Mouse (Mus musculus): ENCODE measurements around the gene Vmn1r152. TPM values are rescaled to one million over a fixed set of nuclear protein-coding genes. Genes with fewer than 3 reads are reported as not detected.
"Not testable (repeated sequence)": the region's sequence is repeated elsewhere in the genome, so short reads cannot be mapped to it uniquely, and the experiment has no call there.

Vmn1r152 gene
- not detected in 2 replicates for polyA plus RNA-seq (2012; ENCODE audit: insufficient read depth, insufficient read length, low replicate concordance, missing spikeins)

DNA sequence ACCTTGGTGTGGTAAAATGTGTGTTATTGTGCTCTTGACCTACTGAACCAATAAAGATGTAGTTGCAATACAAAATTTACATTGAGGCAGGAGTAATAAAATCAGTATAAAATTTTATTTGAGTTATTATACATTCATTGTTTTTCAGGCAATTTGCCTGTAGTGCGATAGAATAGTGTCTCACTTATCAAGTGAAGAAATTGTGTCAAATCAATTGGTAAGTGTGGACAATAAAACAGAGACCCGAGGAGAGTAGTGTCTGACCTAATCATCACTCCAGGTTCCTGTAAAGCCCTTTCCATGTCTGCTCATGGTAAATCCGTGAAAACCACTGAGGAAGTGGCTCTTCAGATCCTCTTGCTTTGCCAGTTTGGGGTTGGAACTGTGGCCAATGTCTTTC is at the start of gene Vmn1r152:
Gene Vmn1r152, plus strand, starts transcription at position 301 of the 400 bp plus-strand sequence.
- H3K4me3 ChIP-seq (ENCODE audit: insufficient read depth, low read depth, low read length); H3K4me1 ChIP-seq (ENCODE audit: control insufficient read depth, insufficient read depth, low read length); H3K27ac ChIP-seq (ENCODE audit: insufficient read depth, low read depth, low read length): not testable (repeated sequence)
- no CpG with 5 or more reads among the region's 3 CpGs for WGBS

- 52% methylated on average over 2 of the region's 3 CpGs for whole genome bisulfite sequencing
- H3K4me3 ChIP-seq (ENCODE audit: insufficient read depth, low read depth, low read length); H3K4me1 ChIP-seq (ENCODE audit: control insufficient read depth, insufficient read depth, low read length); H3K27ac ChIP-seq (ENCODE audit: insufficient read depth, low read depth, low read length): not testable (repeated sequence)
These were observed 23.2 kb upstream of the Vmn1r152 start, which contains the start of gene Vmn1r151 for GRCm38 (mm10) chr7:22499578-22499977. Vmn1r151 (minus strand) TSS chr7:22499678.

DNA sequence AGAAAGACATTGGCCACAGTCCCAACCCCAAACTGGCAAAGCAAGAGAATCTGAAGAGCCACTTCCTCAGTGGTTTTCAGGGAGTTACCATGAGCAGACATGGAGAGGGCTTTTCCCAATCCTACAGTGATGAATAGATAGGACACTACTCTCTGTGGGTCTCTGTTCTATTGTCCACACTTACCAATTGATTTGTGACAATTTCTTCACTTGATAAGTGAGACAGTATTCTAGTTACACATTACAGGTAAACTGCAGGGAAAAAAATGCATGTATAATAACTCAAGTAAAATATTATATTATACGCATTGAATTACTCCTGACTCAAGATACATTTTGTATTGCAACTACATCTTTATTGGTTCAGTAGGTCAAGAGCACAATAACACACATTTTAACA is 12.0 kb downstream of the Vmn1r152 start, which contains the start of gene Gm8677:
Gene Gm8677, minus strand, starts transcription at position 101 of the 400 bp plus-strand sequence.
- no CpG with 5 or more reads among the region's 1 CpGs for WGBS
- not testable (repeated sequence) for H3K4me1 ChIP-seq (ENCODE audit: control insufficient read depth, insufficient read depth, low read length)

DNA sequence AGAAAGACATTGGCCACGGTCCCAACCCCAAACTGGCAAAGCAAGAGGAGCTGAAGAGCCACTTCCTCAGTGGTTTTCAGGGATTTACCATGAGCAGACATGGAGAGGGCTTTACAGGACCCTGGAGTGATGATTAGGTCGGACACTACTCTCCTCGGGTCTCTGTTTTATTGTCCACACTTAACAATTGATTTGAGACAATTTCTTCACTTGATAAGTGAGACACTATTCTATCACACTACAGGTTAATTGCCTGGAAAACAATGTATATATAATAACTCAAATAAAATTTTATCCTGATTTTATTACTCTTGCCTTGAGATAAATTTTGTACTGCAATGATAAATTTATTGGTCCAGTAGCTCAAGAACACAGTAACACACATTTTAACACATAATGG is 42.5 kb downstream of the Vmn1r152 start, which contains the start of gene Gm4201:
Gene Gm4201, minus strand, starts transcription at position 101 of the 400 bp plus-strand sequence.
- no CpG with 5 or more reads among the region's 3 CpGs for WGBS
- not testable (repeated sequence) for H3K4me1 ChIP-seq (ENCODE audit: control insufficient read depth, insufficient read depth, low read length); H3K27ac ChIP-seq (ENCODE audit: insufficient read depth, low read depth, low read length); H3K4me3 ChIP-seq (ENCODE audit: insufficient read depth, low read depth, low read length)

More for the DNA sequence above, 12.0 kb downstream of the Vmn1r152 start, which contains the start of gene Gm8677:
- not testable (repeated sequence) for H3K27ac ChIP-seq (ENCODE audit: insufficient read depth, low read depth, low read length); H3K4me3 ChIP-seq (ENCODE audit: insufficient read depth, low read depth, low read length)

Other genes starting within 250 kb of the Vmn1r152 start
- not detected in 2 replicates for gene Gm4187, start 193.2 kb upstream of the Vmn1r152 start, polyA plus RNA-seq (2012; ENCODE audit: insufficient read depth, insufficient read length, low replicate concordance, missing spikeins)
- not detected in 2 replicates for gene Gm8660, start 151.9 kb upstream of the Vmn1r152 start, polyA plus RNA-seq (2012; ENCODE audit: insufficient read depth, insufficient read length, low replicate concordance, missing spikeins)
- not detected in 2 replicates for gene Vmn1r148, start 109.4 kb upstream of the Vmn1r152 start, polyA plus RNA-seq (2012; ENCODE audit: insufficient read depth, insufficient read length, low replicate concordance, missing spikeins)
- gene Vmn1r149, start 84.7 kb upstream of the Vmn1r152 start, polyA plus RNA-seq (2012; ENCODE audit: insufficient read depth, insufficient read length, low replicate concordance, missing spikeins) = not detected in 2 replicates
- gene Gm10665, start 58.9 kb upstream of the Vmn1r152 start, polyA plus RNA-seq (2012; ENCODE audit: insufficient read depth, insufficient read length, low replicate concordance, missing spikeins) = not detected in 2 replicates
- not detected in 2 replicates for gene Vmn1r151, start 23.3 kb upstream of the Vmn1r152 start, polyA plus RNA-seq (2012; ENCODE audit: insufficient read depth, insufficient read length, low replicate concordance, missing spikeins)
- not detected in 2 replicates for gene Gm8677, start 11.9 kb downstream of the Vmn1r152 start, polyA plus RNA-seq (2012; ENCODE audit: insufficient read depth, insufficient read length, low replicate concordance, missing spikeins)
- not detected in 2 replicates for gene Gm4201, start 42.4 kb downstream of the Vmn1r152 start, polyA plus RNA-seq (2012; ENCODE audit: insufficient read depth, insufficient read length, low replicate concordance, missing spikeins)
- gene Gm4565, start 65.2 kb downstream of the Vmn1r152 start, polyA plus RNA-seq (2012; ENCODE audit: insufficient read depth, insufficient read length, low replicate concordance, missing spikeins) = not detected in 2 replicates
- not detected in 2 replicates for gene Vmn1r155, start 135.1 kb downstream of the Vmn1r152 start, polyA plus RNA-seq (2012; ENCODE audit: insufficient read depth, insufficient read length, low replicate concordance, missing spikeins)
- gene Gm8693, start 169.3 kb downstream of the Vmn1r152 start, polyA plus RNA-seq (2012; ENCODE audit: insufficient read depth, insufficient read length, low replicate concordance, missing spikeins) = not detected in 2 replicates
- gene Gm4567, start 196.7 kb downstream of the Vmn1r152 start, polyA plus RNA-seq (2012; ENCODE audit: insufficient read depth, insufficient read length, low replicate concordance, missing spikeins) = not detected in 2 replicates
- not detected in 2 replicates for gene Vmn1r157, start 238.7 kb downstream of the Vmn1r152 start, polyA plus RNA-seq (2012; ENCODE audit: insufficient read depth, insufficient read length, low replicate concordance, missing spikeins)